Mouse (Mus musculus) lung, embryonic 16.5 days (tissue): ENCODE data around the gene Klhl22. TPM values are rescaled to one million over a fixed set of nuclear protein-coding genes. Genes with fewer than 3 reads are reported as not detected.

Experiments used
- ATAC-seq: fragments of 200-750 bp; cut with Nextera tagmentation; 2 replicates; pipeline ENCODE4 v1.8.0; 2017; ENCODE audit warnings: low read depth, mild to moderate bottlenecking, moderate library complexity
- H3K27ac ChIP-seq: fragments of 300-500 bp; sonication (generic); 2 replicates; pipeline ENCODE4 v1.5.1; 2014; ENCODE audit warnings: mild to moderate bottlenecking, control low read depth, low read length
- H3K27me3 ChIP-seq: fragments of 300-500 bp; sonication (generic); 2 replicates; pipeline ENCODE4 v1.6.1; 2014; ENCODE audit warnings: low read depth, low read length, mixed read lengths; ENCODE audit not compliant: control insufficient read depth, insufficient read depth
- H3K36me3 ChIP-seq: fragments of 300-500 bp; sonication (generic); 2 replicates; pipeline ENCODE4 v1.6.1; 2014; ENCODE audit warnings: low read length; ENCODE audit not compliant: control insufficient read depth, insufficient read depth
- H3K4me1 ChIP-seq: fragments of 300-500 bp; sonication (generic); replicated peaks from 2 replicates; pipeline ENCODE4 v1.6.1; 2014; ENCODE audit warnings: low read length, mixed read lengths; ENCODE audit not compliant: control insufficient read depth, insufficient read depth
- H3K4me2 ChIP-seq: fragments of 300-500 bp; sonication (generic); 2 replicates; pipeline ENCODE4 v1.6.1; 2014; ENCODE audit warnings: low read depth, low read length, control low read depth
- H3K4me3 ChIP-seq: fragments of 300-500 bp; sonication (generic); 2 replicates; pipeline ENCODE4 v1.5.1; 2014; ENCODE audit warnings: mild to moderate bottlenecking, low read length, control low read depth
- H3K9ac ChIP-seq: fragments of 300-500 bp; sonication (generic); 2 replicates; pipeline ENCODE4 v1.6.1; 2014; ENCODE audit warnings: low read length, control low read depth
- H3K9me3 ChIP-seq: fragments of 300-500 bp; sonication (generic); 2 replicates; pipeline ENCODE4 v1.6.1; 2016; ENCODE audit warnings: low read length; ENCODE audit not compliant: control insufficient read depth
- WGBS: fragments of 180-500 bp; shearing (Covaris S2); extraction: QIAGEN DNeasy Blood & Tissue Kit; methylation state at CpG from one replicate; pipeline ENCODE4 v1.1.7; 2014; 5-methylcytosine and 5-hydroxymethylcytosine counted together
- polyA plus RNA-seq: library from polyadenylated mRNA; unstranded; fragments of >200 nt; fragmentation: Nextera tagmentation; extraction: Ambion mirVana; gene quantifications from 2 replicates; pipeline ENCODE4 v1.2.1, GENCODE M21; 2015

Gene Klhl22
- polyA plus RNA-seq, 1 experiment from 2014 or later: 59.0 TPM

GRCm38 (mm10) chr16:17761074-17761473 is 1.7 kb downstream of the Klhl22 start:
- no peak overlapping the region for H3K27ac ChIP-seq
- H3K27me3 ChIP-seq: no peaks in the 10 kb centered on the region
- ATAC-seq: no peak
- H3K9ac ChIP-seq: no peak overlapping the region
- no peak overlapping the region for H3K4me3 ChIP-seq
- peaks cover 12% of the 10 kb centered on the region for H3K4me1 ChIP-seq
- 27% methylated on average over 1 of the region's 1 CpGs for WGBS
- H3K4me2 ChIP-seq: peak overlapping the region; percentile 98; the same call in 1 of the 2 replicates
- no peaks in the 10 kb centered on the region for H3K9me3 ChIP-seq
- peaks cover 5% of the 10 kb centered on the region for H3K36me3 ChIP-seq

DNA sequence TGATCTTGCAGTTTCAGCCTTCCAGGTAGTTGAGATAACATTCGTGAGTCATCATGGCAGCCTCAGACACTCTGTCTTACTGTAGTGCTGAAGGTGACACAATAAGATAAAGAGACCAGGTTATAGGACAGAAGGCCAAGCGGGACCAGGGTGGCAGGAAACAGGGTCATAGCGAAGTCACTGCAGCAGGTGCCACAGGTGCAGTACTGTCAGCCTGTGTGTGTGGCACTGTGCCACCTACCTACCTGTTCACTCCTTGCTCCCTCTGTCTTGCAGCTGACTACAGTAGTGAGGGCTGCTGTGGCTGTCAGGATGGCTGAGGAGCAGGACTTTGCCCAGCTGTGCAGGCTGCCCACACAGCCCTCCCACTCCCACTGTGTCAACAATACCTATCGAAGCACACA is 4.7 kb downstream of the Klhl22 start:
- H3K4me3 ChIP-seq: no peak overlapping the region
- peaks cover 14% of the 10 kb centered on the region for H3K36me3 ChIP-seq
- no peaks in the 10 kb centered on the region for H3K27me3 ChIP-seq
- ATAC-seq: no peak
- no peak overlapping the region for H3K9ac ChIP-seq
- no peak overlapping the region for H3K27ac ChIP-seq
- H3K4me2 ChIP-seq: no peak overlapping the region
- peaks cover 6% of the 10 kb centered on the region for H3K4me1 ChIP-seq
- H3K9me3 ChIP-seq: no peaks in the 10 kb centered on the region
- WGBS: 74% methylated on average over 4 of the region's 4 CpGs

DNA sequence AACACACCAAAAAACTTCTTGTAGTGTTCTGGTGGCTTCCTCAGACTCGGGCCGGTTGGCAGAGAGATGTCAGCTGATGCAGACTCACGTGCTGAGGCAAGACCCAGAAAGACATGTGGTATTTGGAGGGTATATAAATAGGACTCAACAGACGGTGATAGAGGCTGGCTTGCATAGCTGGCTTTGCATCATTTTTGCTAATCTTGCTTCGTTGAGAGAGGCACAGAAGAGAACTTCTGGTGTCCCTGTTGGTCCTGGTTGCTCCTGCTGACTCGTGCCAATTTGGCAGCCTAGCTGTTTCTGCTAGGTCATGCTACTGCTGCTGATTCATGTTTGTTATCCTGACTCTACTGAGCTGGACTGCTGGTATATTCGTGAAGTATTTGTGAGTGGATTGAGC is 9.4 kb downstream of the Klhl22 start:
- H3K4me1 ChIP-seq: no peaks in the 10 kb centered on the region
- no peaks in the 10 kb centered on the region for H3K27me3 ChIP-seq
- 80% methylated on average over 7 of the region's 7 CpGs for WGBS
- no peak overlapping the region for H3K4me2 ChIP-seq
- no peaks in the 10 kb centered on the region for H3K9me3 ChIP-seq
- H3K4me3 ChIP-seq: no peak overlapping the region
- H3K36me3 ChIP-seq: peaks cover 35% of the 10 kb centered on the region
- ATAC-seq: no peak
- no peak overlapping the region for H3K9ac ChIP-seq
- no peak overlapping the region for H3K27ac ChIP-seq

GRCm38 (mm10) chr16:17771117-17771865 is 11.9 kb downstream of the Klhl22 start:
- H3K27me3 ChIP-seq: no peaks in the 10 kb centered on the region
- H3K4me2 ChIP-seq: no peak overlapping the region
- no peaks in the 10 kb centered on the region for H3K4me1 ChIP-seq
- H3K36me3 ChIP-seq: peaks cover 30% of the 10 kb centered on the region
- H3K27ac ChIP-seq: no peak overlapping the region
- no peak for ATAC-seq
- no peak overlapping the region for H3K9ac ChIP-seq
- no peaks in the 10 kb centered on the region for H3K9me3 ChIP-seq
- no peak overlapping the region for H3K4me3 ChIP-seq
- 58% methylated on average over 4 of the region's 4 CpGs for WGBS

DNA sequence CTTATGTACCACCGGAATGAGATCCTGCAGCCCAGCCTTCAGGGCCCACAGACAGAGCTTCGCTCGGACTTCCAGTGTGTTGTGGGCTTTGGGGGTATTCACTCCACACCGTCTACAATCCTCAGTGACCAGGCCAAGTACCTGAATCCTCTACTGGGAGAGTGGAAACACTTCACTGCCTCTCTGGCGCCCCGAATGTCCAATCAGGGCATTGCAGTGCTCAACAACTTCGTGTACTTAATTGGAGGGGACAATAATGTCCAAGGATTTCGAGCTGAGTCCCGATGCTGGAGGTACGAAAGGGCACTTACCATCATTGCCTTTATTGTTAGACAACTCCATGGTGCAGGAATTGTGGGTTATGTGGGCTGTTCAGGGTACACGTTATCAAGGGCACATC is 17.4 kb downstream of the Klhl22 start:
- Histone ChIP-seq H3K36me3 (peaks cover 35% of the 10 kb centered on the region), H3K4me1 (no peaks in the 10 kb centered on the region), H3K27ac (no peak overlapping the region), H3K27me3 (no peaks in the 10 kb centered on the region), H3K4me2 (no peak overlapping the region), H3K4me3 (no peak overlapping the region), H3K9me3 (no peaks in the 10 kb centered on the region), H3K9ac (no peak overlapping the region)
- ATAC-seq: no peak
- 67% methylated on average over 11 of the region's 11 CpGs for WGBS

DNA sequence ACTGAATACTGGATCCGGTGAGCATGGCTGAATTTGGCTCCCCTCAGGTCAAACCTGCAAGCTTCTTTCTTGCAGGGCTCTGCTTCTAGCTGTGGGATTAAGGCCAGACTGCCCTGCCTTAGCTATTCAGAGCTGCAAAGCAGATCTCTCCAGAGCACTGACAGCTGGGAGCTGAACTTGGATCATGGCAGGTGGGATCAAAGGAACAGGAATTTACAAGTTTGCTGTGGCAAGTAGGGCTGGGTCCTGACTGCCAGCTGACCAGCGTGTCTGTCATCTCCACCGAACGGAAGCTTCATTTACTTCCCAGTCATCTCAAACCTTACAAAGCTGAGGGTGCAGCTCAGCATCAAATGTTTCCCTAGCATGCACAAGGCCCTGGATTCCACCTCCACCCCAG is 18.8 kb downstream of the Klhl22 start:
- no peak overlapping the region for H3K9ac ChIP-seq
- H3K4me1 ChIP-seq: no peaks in the 10 kb centered on the region
- WGBS: 81% methylated on average over 4 of the region's 4 CpGs
- H3K4me3 ChIP-seq: no peak overlapping the region
- ATAC-seq: no peak
- H3K9me3 ChIP-seq: no peaks in the 10 kb centered on the region
- no peaks in the 10 kb centered on the region for H3K27me3 ChIP-seq
- no peak overlapping the region for H3K4me2 ChIP-seq
- H3K27ac ChIP-seq: no peak overlapping the region
- H3K36me3 ChIP-seq: peaks cover 26% of the 10 kb centered on the region

DNA sequence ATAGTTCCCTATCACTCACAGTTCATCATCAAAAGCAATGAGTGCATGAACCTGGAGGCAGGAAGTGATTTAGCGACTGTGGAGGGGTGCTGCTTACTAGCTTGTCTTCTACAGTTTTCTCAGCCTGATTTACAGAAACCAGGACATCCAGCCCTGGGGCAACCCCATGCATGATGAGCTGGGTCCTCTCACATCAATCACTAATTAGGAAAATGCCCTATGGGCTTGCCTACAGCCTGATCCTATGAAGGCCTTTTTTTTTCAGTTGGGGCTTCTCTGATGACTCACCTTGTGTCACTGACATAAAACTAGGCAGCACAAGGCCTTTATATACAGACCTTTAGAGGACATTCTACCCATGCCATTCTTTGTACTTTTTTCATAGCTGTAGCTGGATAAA is 20.3 kb downstream of the Klhl22 start:
- H3K9me3 ChIP-seq: no peaks in the 10 kb centered on the region
- no peaks in the 10 kb centered on the region for H3K27me3 ChIP-seq
- no peak overlapping the region for H3K9ac ChIP-seq
- H3K27ac ChIP-seq: no peak overlapping the region
- no peak for ATAC-seq
- no peak overlapping the region for H3K4me2 ChIP-seq
- H3K36me3 ChIP-seq: peaks cover 33% of the 10 kb centered on the region
- H3K4me1 ChIP-seq: no peaks in the 10 kb centered on the region
- 61% methylated on average over 1 of the region's 1 CpGs for WGBS
- no peak overlapping the region for H3K4me3 ChIP-seq

DNA sequence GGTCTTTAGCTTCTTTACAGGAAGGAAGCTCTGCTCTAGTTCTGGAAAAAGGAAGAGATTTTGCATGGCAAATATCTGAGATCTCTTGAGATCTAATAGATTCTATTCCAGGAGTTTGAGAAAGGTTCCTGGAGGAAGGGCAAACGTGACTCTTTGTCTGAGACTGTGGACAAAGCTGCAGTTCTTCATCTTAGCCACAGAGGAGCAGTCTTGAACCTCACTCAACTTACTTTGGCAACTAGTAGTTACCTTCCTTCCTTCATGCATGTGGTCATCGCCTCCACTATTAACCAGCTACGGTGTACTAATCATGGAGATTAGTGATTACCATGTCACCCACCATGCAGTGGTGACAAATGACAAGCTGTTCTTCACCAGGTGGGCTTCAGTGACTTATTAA is 25.9 kb downstream of the Klhl22 start:
- WGBS: 57% methylated on average over 3 of the region's 3 CpGs
- Histone ChIP-seq H3K4me2 (no peak overlapping the region), H3K4me3 (no peak overlapping the region), H3K9ac (no peak overlapping the region), H3K9me3 (no peaks in the 10 kb centered on the region), H3K27me3 (no peaks in the 10 kb centered on the region), H3K36me3 (peaks cover 29% of the 10 kb centered on the region), H3K27ac (no peak overlapping the region), H3K4me1 (no peaks in the 10 kb centered on the region)
- no peak; the same call in 1 of the 2 replicates for ATAC-seq

DNA sequence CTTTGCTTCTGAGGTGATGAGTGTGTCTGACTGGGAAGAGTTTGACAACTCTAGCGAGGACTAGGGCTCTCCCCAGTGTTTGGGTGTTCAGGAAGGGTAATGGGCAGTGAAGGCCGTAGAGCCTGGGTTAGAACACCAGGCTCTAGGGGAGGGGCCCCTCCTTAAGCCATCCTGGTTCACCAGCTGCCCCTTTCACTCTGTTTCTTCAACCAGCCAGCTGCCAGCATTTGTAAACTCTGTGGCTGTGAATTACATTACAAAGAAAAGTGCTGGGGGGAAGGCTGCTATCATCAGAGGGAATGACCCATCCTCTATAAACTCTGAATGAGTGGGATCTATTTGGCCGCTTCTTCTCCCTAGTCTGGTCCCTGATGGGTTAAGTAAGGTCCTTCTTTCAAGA is 33.3 kb downstream of the Klhl22 start:
- no peaks in the 10 kb centered on the region for H3K27me3 ChIP-seq
- no peak overlapping the region for H3K4me2 ChIP-seq
- H3K9me3 ChIP-seq: no peaks in the 10 kb centered on the region
- no peak overlapping the region for H3K27ac ChIP-seq
- ATAC-seq: no peak
- H3K4me1 ChIP-seq: peaks cover 22% of the 10 kb centered on the region
- peaks cover 11% of the 10 kb centered on the region for H3K36me3 ChIP-seq
- WGBS: 73% methylated on average over 3 of the region's 3 CpGs
- H3K4me3 ChIP-seq: no peak overlapping the region
- H3K9ac ChIP-seq: no peak overlapping the region
